Mouse (Mus musculus) liver, embryonic 14.5 days (tissue): Measurements from ENCODE around the gene Phf14.

Experiments
- CTCF ChIP-seq: IDR thresholded peaks from 2 replicates; pipeline ENCODE4 v1.5.1; 2016; ENCODE audit warnings: antibody characterized with exemption, low read depth, control low read depth
- EP300 ChIP-seq: IDR thresholded peaks from 2 replicates; pipeline ENCODE4 v1.6.1; 2016; ENCODE audit warnings: antibody characterized with exemption, low read depth

GRCm38 (mm10) chr6:11993782-11994181 lies 86.2 kb downstream of the Phf14 start:
- TF ChIP-seq CTCF (no peak), EP300 (no peak)
